1 mouse cellular context compared by ENCODE assay signal in genomic region chr11:98671857-98672256, GRCm38 (mm10).
A peak's percentile ranks its signal among the peaks of the same experiment; 100 is the strongest.
TF ChIP-seq lines count a peak whose summit lies in the region.

No protein-coding gene starts in this region.

TF ChIP-seq in MEL, 35 proteins besides CTCF, POLR2A, EP300 and RAD21:
- TF ChIP-seq USF1 (IDR thresholded peaks at IDR 0.05; ENCODE audit: low read depth, low read length): no peak; the same call in 1 of the 2 replicates
- TF ChIP-seq CHD1 (IDR thresholded peaks at IDR 0.05; ENCODE audit: low read depth, low read length): 0 out of 2 replicates have a peak, but pooled peaks have one; percentile 23
- no peak for TF ChIP-seq BHLHE40 (IDR thresholded peaks at IDR 0.05; ENCODE audit: borderline replicate concordance, low read depth, low read length)
- no peak for TF ChIP-seq CHD2 (IDR thresholded peaks at IDR 0.05; ENCODE audit: low read length)
- TF ChIP-seq NELFE (IDR thresholded peaks at IDR 0.05; ENCODE audit: low read depth, low read length): no peak; the same call in 1 of the 2 replicates
- TF ChIP-seq RCOR1 (IDR thresholded peaks at IDR 0.05; ENCODE audit: low read depth, low read length): 0 out of 2 replicates have a peak, but pooled peaks have one; percentile 18
- TF ChIP-seq MAFK (IDR thresholded peaks at IDR 0.05; ENCODE audit: borderline replicate concordance, low read depth, low read length): no peak
- TF ChIP-seq POLR2AphosphoS2 (IDR thresholded peaks at IDR 0.05; ENCODE audit: low read length): no peak
- TF ChIP-seq HCFC1 (IDR thresholded peaks at IDR 0.05; ENCODE audit: low read depth, low read length): 0 out of 2 replicates have a peak, but pooled peaks have one; percentile 7
- TF ChIP-seq SIN3A (IDR thresholded peaks at IDR 0.05; ENCODE audit: low read length): 0 out of 2 replicates have a peak, but pooled peaks have one; percentile 17
- TF ChIP-seq MYB (IDR thresholded peaks at IDR 0.05; ENCODE audit: low read depth, low read length): no peak
- no peak for TF ChIP-seq ZKSCAN1 (IDR thresholded peaks at IDR 0.05; ENCODE audit: low read depth, low read length)
- no peak for TF ChIP-seq MAX (IDR thresholded peaks at IDR 0.05; ENCODE audit: low read length)
- no peak for TF ChIP-seq E2F4 (IDR thresholded peaks at IDR 0.05; ENCODE audit: borderline replicate concordance, low read depth, low read length)
- TF ChIP-seq MYC (IDR thresholded peaks at IDR 0.05; ENCODE audit: low read depth, low read length): 0 out of 2 replicates have a peak, but pooled peaks have one; percentile 14
- TF ChIP-seq TBP (IDR thresholded peaks at IDR 0.05; ENCODE audit: low read depth, low read length): peak; percentile 65; the same call in 1 of the 2 replicates
- TF ChIP-seq SMC3 (IDR thresholded peaks at IDR 0.05; ENCODE audit: low read depth, low read length): no peak
- TF ChIP-seq UBTF (IDR thresholded peaks at IDR 0.05; ENCODE audit: borderline replicate concordance, insufficient read depth, low read depth, low read length): no peak
- no peak for TF ChIP-seq MAZ (IDR thresholded peaks at IDR 0.05; ENCODE audit: low read depth, low read length)
- no peak for TF ChIP-seq ZC3H11A (IDR thresholded peaks at IDR 0.05; ENCODE audit: low read depth, low read length)
- TF ChIP-seq GABPA (IDR thresholded peaks at IDR 0.05; ENCODE audit: low read depth, low read length): no peak
- TF ChIP-seq MEF2A (IDR thresholded peaks at IDR 0.05; ENCODE audit: extremely low read depth, insufficient replicate concordance, low read depth, low read length, poor library complexity, severe bottlenecking): no peak
- TF ChIP-seq NRF1 (IDR thresholded peaks at IDR 0.05; ENCODE audit: insufficient read depth, low read depth, low read length, poor library complexity, severe bottlenecking): no peak
- 0 out of 2 replicates have a peak, but pooled peaks have one; percentile 32 for TF ChIP-seq GATA1 (IDR thresholded peaks at IDR 0.05; ENCODE audit: low read depth, low read length)
- no peak for TF ChIP-seq USF2 (IDR thresholded peaks at IDR 0.05; ENCODE audit: borderline replicate concordance in 1 of 2, insufficient read depth in 1 of 2, low read depth in 1 of 2, low read length in 2 of 2)
- TF ChIP-seq ZNF384 (IDR thresholded peaks at IDR 0.05; ENCODE audit: low read depth, low read length): no peak
- TF ChIP-seq MXI1 (IDR thresholded peaks at IDR 0.05; ENCODE audit: low read depth, low read length): peak; percentile 75; the same call in 1 of the 2 replicates
- peak; percentile 97 for TF ChIP-seq ETS1 (IDR thresholded peaks at IDR 0.05; ENCODE audit: low read depth, low read length)
- no peak for TF ChIP-seq ELF1 (IDR thresholded peaks at IDR 0.05; ENCODE audit: low read depth, low read length)
- no peak for TF ChIP-seq KAT2A (conservative IDR thresholded peaks at IDR 0.05; ENCODE audit: low read depth, low read length)
- peak; percentile 72 for TF ChIP-seq TCF12 (IDR thresholded peaks at IDR 0.05; ENCODE audit: low read depth, low read length)
- TF ChIP-seq POLR2AphosphoS5 (IDR thresholded peaks at IDR 0.05; ENCODE audit: borderline replicate concordance, low read depth, low read length): no peak
- 0 out of 2 replicates have a peak, but pooled peaks have one; percentile 20 for TF ChIP-seq TAL1 (IDR thresholded peaks at IDR 0.05; ENCODE audit: low read length)
TF ChIP-seq in MEL: peak in this region for 11.
